Mouse (Mus musculus) right cerebral cortex, postnatal 25 days (tissue): Measurements from ENCODE around the gene Ccp110.
A peak's percentile ranks its signal among the peaks of the same experiment; 100 is the strongest.

ENCODE experiments used
- DNase-seq: peaks from one replicate; pipeline ENCODE4 v3.0.0; 2022

Ccp110 gene

GRCm38 (mm10) chr7:118728846-118729587 lies 16.7 kb downstream of the Ccp110 start:
- no peak for DNase-seq

GRCm38 (mm10) chr7:118731781-118732180 lies 19.4 kb downstream of the Ccp110 start:
- DNase-seq, result no peak

GRCm38 (mm10) chr7:118733225-118733624 lies 20.9 kb downstream of the Ccp110 start:
- no peak for DNase-seq

- DNase-seq, result no peak
Observed at GRCm38 (mm10) chr7:118738730-118739129, 26.4 kb downstream of the Ccp110 start.

- DNase-seq, result peak; percentile 76
Observed at GRCm38 (mm10) chr7:118739975-118740531, 27.7 kb downstream of the Ccp110 start, which contains the start of gene Vps35l. Gene Vps35l (plus strand): TSS chr7:118740226.

- DNase-seq, result peak; percentile 96
Observed at GRCm38 (mm10) chr7:118740532-118741338, 28.4 kb downstream of the Ccp110 start.

GRCm38 (mm10) chr7:118742278-118742677 lies 29.9 kb downstream of the Ccp110 start:
- DNase-seq, result no peak

- DNase-seq, result no peak
Observed at GRCm38 (mm10) chr7:118744766-118745165, 32.4 kb downstream of the Ccp110 start.

- DNase-seq, result peak; percentile 19
Observed at GRCm38 (mm10) chr7:118747891-118748672, 35.7 kb downstream of the Ccp110 start.

- no peak for DNase-seq
Observed at GRCm38 (mm10) chr7:118749706-118750105, 37.4 kb downstream of the Ccp110 start.

GRCm38 (mm10) chr7:118751625-118752024 lies 39.3 kb downstream of the Ccp110 start:
- DNase-seq, result no peak

GRCm38 (mm10) chr7:118755756-118756155 lies 43.4 kb downstream of the Ccp110 start:
- DNase-seq, result no peak

GRCm38 (mm10) chr7:118756490-118757265 lies 44.3 kb downstream of the Ccp110 start:
- no peak for DNase-seq

- DNase-seq, result no peak
Observed at GRCm38 (mm10) chr7:118758369-118758768, 46.0 kb downstream of the Ccp110 start.

- no peak for DNase-seq
Observed at GRCm38 (mm10) chr7:118759372-118759771, 47.0 kb downstream of the Ccp110 start.

GRCm38 (mm10) chr7:118763939-118764338 lies 51.6 kb downstream of the Ccp110 start:
- DNase-seq, result no peak

- no peak for DNase-seq
Observed at GRCm38 (mm10) chr7:118764725-118765124, 52.4 kb downstream of the Ccp110 start.

GRCm38 (mm10) chr7:118765604-118766003 lies 53.3 kb downstream of the Ccp110 start:
- no peak for DNase-seq

- DNase-seq, result peak; percentile 34
Observed at GRCm38 (mm10) chr7:118766119-118766833, 53.9 kb downstream of the Ccp110 start.

- DNase-seq, result no peak
Observed at GRCm38 (mm10) chr7:118766834-118767224, 54.5 kb downstream of the Ccp110 start.

GRCm38 (mm10) chr7:118769208-118769607 lies 56.9 kb downstream of the Ccp110 start:
- DNase-seq, result no peak
